Mouse (Mus musculus): ENCODE measurements around the gene Reck.

DNA sequence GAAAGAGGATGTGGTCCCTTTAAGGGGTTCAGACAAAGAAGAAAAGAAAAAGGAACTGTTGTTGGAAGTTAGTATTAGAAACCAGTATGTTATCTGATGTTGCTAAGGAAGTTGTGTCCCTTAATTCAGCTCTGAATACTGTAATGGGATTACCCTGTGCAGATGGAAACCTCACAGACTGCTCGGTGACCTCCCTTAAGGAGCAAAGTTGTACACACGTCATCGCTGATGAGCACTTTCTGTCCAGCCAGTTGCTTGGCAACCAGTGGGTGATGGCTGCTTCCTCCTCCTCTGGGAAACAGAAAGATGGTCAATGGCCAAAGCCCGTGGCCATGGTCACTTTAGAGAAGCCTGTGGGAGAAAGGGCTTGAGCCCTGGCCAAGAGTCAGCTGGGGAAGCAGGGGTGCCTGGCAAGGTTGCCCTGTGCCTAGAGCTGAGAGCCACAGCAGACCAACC is 98.2 kb downstream of the Reck start:
- TF ChIP-seq CTCF (IDR thresholded peaks at IDR 0.05; ENCODE audit: insufficient read depth, low read length) (no peak), POLR2A (IDR thresholded peaks at IDR 0.05; ENCODE audit: borderline replicate concordance, extremely low read depth, low read depth, low read length) (no peak)

All from lung, adult 2 months (tissue).